Mouse (Mus musculus) kidney, embryonic 14.5 days (tissue): ENCODE results near the gene Gm20878. TPM values are rescaled to one million over a fixed set of nuclear protein-coding genes. Genes with fewer than 3 reads are reported as not detected.
"Not testable (repeated sequence)": the region's sequence is repeated elsewhere in the genome, so short reads cannot be mapped to it uniquely, and the experiment has no call there.

Experiments
- ATAC-seq: fragments of 200-750 bp; cut with Nextera tagmentation; 2 replicates; pipeline ENCODE4 v1.8.0; 2017; ENCODE audit warnings: moderate number of reproducible peaks, mild to moderate bottlenecking, moderate TSS enrichment, moderate library complexity; ENCODE audit not compliant: low FRiP score, low TSS enrichment
- H3K27ac ChIP-seq: fragments of 300-500 bp; sonication (generic); 2 replicates; pipeline ENCODE4 v1.5.1; 2014; ENCODE audit warnings: low read depth, mild to moderate bottlenecking, low read length, moderate library complexity, mixed read lengths
- H3K27me3 ChIP-seq: fragments of 300-500 bp; sonication (generic); 2 replicates; pipeline ENCODE4 v1.6.1; 2014; ENCODE audit warnings: mild to moderate bottlenecking, low read length; ENCODE audit not compliant: control insufficient read depth, insufficient read depth
- H3K36me3 ChIP-seq: fragments of 300-500 bp; sonication (generic); 2 replicates; pipeline ENCODE4 v1.6.1; 2014; ENCODE audit warnings: low read length, mixed read lengths; ENCODE audit not compliant: control insufficient read depth, insufficient read depth
- H3K4me1 ChIP-seq: fragments of 300-500 bp; sonication (generic); 2 replicates; pipeline ENCODE4 v1.6.1; 2014; ENCODE audit warnings: low read length, mixed read lengths; ENCODE audit not compliant: control insufficient read depth, insufficient read depth
- H3K4me2 ChIP-seq: fragments of 300-500 bp; sonication (generic); replicated peaks from 2 replicates; pipeline ENCODE4 v1.6.1; 2014; ENCODE audit warnings: low read depth, mild to moderate bottlenecking, low read length
- H3K4me3 ChIP-seq: fragments of 300-500 bp; sonication (generic); 2 replicates; pipeline ENCODE4 v1.5.1; 2014; ENCODE audit warnings: mild to moderate bottlenecking, low read length
- H3K9ac ChIP-seq: fragments of 300-500 bp; sonication (generic); 2 replicates; pipeline ENCODE4 v1.6.1; 2014; ENCODE audit warnings: low read depth, mild to moderate bottlenecking, low read length, moderate library complexity
- H3K9me3 ChIP-seq: fragments of 300-500 bp; sonication (generic); 2 replicates; pipeline ENCODE4 v1.6.1; 2016; ENCODE audit warnings: low read length; ENCODE audit not compliant: control insufficient read depth
- WGBS: fragments of 180-500 bp; shearing (Covaris S2); extraction: QIAGEN DNeasy Blood & Tissue Kit; methylation state at CpG from one replicate; pipeline ENCODE4 v1.1.7; 2014; 5-methylcytosine and 5-hydroxymethylcytosine counted together
- polyA plus RNA-seq: library from polyadenylated mRNA; unstranded; fragments of >200 nt; fragmentation: Nextera tagmentation; extraction: Ambion mirVana; gene quantifications from 2 replicates; pipeline ENCODE4 v1.2.1, GENCODE M21; 2014

The Gm20878 gene
- 1.3 and 1.8 TPM in 2 replicates for polyA plus RNA-seq

DNA sequence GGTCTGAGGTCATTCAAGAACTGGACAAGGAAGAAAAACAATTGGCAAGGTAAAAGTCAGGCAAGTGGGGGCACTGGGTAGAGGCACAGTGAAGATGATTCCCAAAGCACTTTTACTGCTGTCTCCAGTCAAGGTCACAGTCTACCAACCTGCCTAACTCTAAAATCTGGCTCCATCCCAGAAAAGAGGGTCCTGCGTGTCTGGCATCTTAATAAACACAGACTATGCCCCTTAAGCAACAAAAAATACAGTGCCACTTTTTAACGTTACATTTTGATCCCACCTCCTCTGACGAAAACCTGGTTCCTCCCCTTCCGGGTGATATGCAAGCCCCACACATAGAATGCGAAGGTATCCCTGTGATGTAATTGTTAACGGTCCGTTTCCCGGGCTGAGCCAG lies at the start of gene Gm20878:
Gene Gm20878 (plus strand): TSS at position 301 of the 400 bp plus-strand sequence.
- no CpG with 5 or more reads among the region's 8 CpGs for WGBS
- not testable (repeated sequence) for ATAC-seq, H3K36me3 ChIP-seq, H3K27me3 ChIP-seq, H3K4me1 ChIP-seq, H3K4me3 ChIP-seq, H3K9me3 ChIP-seq, H3K9ac ChIP-seq, H3K4me2 ChIP-seq, H3K27ac ChIP-seq

DNA sequence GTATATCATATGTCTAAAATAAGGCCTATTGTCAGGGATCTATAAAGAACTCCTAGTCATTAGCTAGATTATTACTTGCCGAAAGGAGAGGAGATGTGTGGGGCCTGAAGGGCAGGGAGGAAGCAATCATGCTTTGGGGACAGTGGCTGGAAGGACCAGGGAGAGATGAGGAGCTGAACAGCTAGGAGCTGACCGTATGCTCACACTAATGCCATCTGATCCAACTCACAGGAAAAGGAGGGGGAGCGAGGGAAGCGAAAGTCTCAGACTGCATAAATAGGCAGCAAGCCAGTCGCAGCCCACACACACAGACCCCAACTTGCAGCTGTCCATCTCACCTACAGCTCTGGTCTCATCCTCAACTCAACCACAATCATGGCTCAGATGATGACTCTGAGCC lies 38.1 kb upstream of the Gm20878 start, which contains the start of gene Gm21541:
Gene Gm21541 (plus strand): TSS at position 301 of the 400 bp plus-strand sequence.
- H3K4me3 ChIP-seq, H3K4me2 ChIP-seq, ATAC-seq, H3K27ac ChIP-seq, H3K9me3 ChIP-seq, H3K36me3 ChIP-seq, H3K27me3 ChIP-seq, H3K4me1 ChIP-seq, H3K9ac ChIP-seq: not testable (repeated sequence)
- no CpG with 5 or more reads among the region's 5 CpGs for WGBS

DNA sequence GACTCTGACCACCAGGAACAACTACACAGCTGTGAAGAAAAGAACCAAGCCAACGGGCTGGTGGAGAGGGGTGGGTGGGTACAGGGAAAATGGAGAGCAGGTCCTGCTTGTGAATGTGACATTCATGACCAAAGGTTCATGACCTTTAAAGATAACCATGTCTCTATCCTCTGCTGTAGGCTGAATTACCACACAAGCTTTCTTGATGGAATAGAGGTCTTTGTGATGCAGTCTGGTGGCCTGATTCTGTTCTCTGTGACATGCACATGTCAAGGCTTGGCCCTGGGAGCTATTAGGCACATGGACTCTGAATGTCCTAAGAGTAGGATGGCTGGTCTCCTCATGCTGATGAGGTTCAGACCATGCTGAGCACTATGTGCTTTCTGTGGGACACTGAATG lies 24.4 kb downstream of the Gm20878 start, which contains the start of gene Fam205a4:
Gene Fam205a4 (plus strand): TSS at position 301 of the 400 bp plus-strand sequence.
- H3K4me2 ChIP-seq, H3K4me1 ChIP-seq, H3K27me3 ChIP-seq, H3K9me3 ChIP-seq, H3K9ac ChIP-seq, H3K27ac ChIP-seq, H3K4me3 ChIP-seq, ATAC-seq, H3K36me3 ChIP-seq: not testable (repeated sequence)
- no CpG with 5 or more reads among the region's 1 CpGs for WGBS

Other genes with a start within 250 kb of the Gm20878 start
- gene Cntfr, start 244.5 kb upstream of the Gm20878 start, polyA plus RNA-seq, result 16.6 and 31.5 TPM in 2 replicates
- 122 and 125 TPM in 2 replicates for gene Il11ra1, start 241.6 kb upstream of the Gm20878 start, polyA plus RNA-seq
- gene Rpp25l, start 228.0 kb upstream of the Gm20878 start, polyA plus RNA-seq, result 86.2 and 91.3 TPM in 2 replicates
- gene Dctn3, start 218.4 kb upstream of the Gm20878 start, polyA plus RNA-seq, result 107 and 114 TPM in 2 replicates
- gene Arid3c, start 210.4 kb upstream of the Gm20878 start, polyA plus RNA-seq, result 0.12 TPM in 1 of 2 replicates, not detected in the other
- 35.0 and 42.1 TPM in 2 replicates for gene Galt, start 186.3 kb upstream of the Gm20878 start, polyA plus RNA-seq
- gene Sigmar1, start 185.4 kb upstream of the Gm20878 start, polyA plus RNA-seq, result 80.8 and 92.2 TPM in 2 replicates
- gene Ccl27a, start 167.3 kb upstream of the Gm20878 start, polyA plus RNA-seq, result 36.5 and 42.3 TPM in 2 replicates
- not detected in 2 replicates for gene Gm21541, start 38.0 kb upstream of the Gm20878 start, polyA plus RNA-seq
- gene Fam205a4, start 24.5 kb downstream of the Gm20878 start, polyA plus RNA-seq, result 0.24 TPM in 1 of 2 replicates, not detected in the other
- gene Gm21093, start 93.2 kb downstream of the Gm20878 start, polyA plus RNA-seq, result not detected in 2 replicates
- not detected in 2 replicates for gene Gm3893, start 149.6 kb downstream of the Gm20878 start, polyA plus RNA-seq
- 4.4 and 14.3 TPM in 2 replicates for gene Gm13304, start 173.2 kb downstream of the Gm20878 start, polyA plus RNA-seq
- not detected in 2 replicates for gene Gm13306, start 211.9 kb downstream of the Gm20878 start, polyA plus RNA-seq
- 0.11 TPM in 1 of 2 replicates, not detected in the other for gene Gm13305, start 227.0 kb downstream of the Gm20878 start, polyA plus RNA-seq